Mouse (Mus musculus) neural tube, embryonic 12.5 days (tissue): ENCODE measurements around the gene Mtmr12. TPM values are rescaled to one million over a fixed set of nuclear protein-coding genes. Genes with fewer than 3 reads are reported as not detected.

ENCODE experiments used
- ATAC-seq: fragments of 200-750 bp; cut with Nextera tagmentation; 2 replicates; pipeline ENCODE4 v1.8.0; 2017; ENCODE audit warnings: low read depth, mild to moderate bottlenecking, moderate TSS enrichment, moderate library complexity; ENCODE audit not compliant: low FRiP score
- H3K27ac ChIP-seq: fragments of 300-500 bp; sonication (generic); 2 replicates; pipeline ENCODE4 v1.5.1; 2016
- H3K27me3 ChIP-seq: fragments of 300-500 bp; sonication (generic); replicated peaks from 2 replicates; pipeline ENCODE4 v1.6.1; 2016; ENCODE audit warnings: mild to moderate bottlenecking
- H3K36me3 ChIP-seq: fragments of 300-500 bp; sonication (generic); 2 replicates; pipeline ENCODE4 v1.6.1; 2016; ENCODE audit warnings: mild to moderate bottlenecking
- H3K4me1 ChIP-seq: fragments of 300-500 bp; sonication (generic); 2 replicates; pipeline ENCODE4 v1.6.1; 2016
- H3K4me2 ChIP-seq: fragments of 300-500 bp; sonication (generic); replicated peaks from 2 replicates; pipeline ENCODE4 v1.6.1; 2016; ENCODE audit warnings: mild to moderate bottlenecking
- H3K4me3 ChIP-seq: fragments of 300-500 bp; sonication (generic); 2 replicates; pipeline ENCODE4 v1.5.1; 2016
- H3K9ac ChIP-seq: fragments of 300-500 bp; sonication (generic); 2 replicates; pipeline ENCODE4 v1.6.1; 2016; ENCODE audit warnings: mild to moderate bottlenecking
- H3K9me3 ChIP-seq: fragments of 300-500 bp; sonication (generic); 2 replicates; pipeline ENCODE4 v1.6.1; 2016; ENCODE audit warnings: mild to moderate bottlenecking
- WGBS: fragments of 180-500 bp; shearing (Covaris S2); methylation state at CpG from one replicate; pipeline ENCODE4 v1.1.7; 2016; 5-methylcytosine and 5-hydroxymethylcytosine counted together
- microRNA counts: library from miRNA; unstranded; fragments of <30 nt; microRNA quantifications from one replicate; lab custom pipeline; 2017
- microRNA-seq: library from miRNA; unstranded; fragments of <30 nt; microRNA quantifications from one replicate; pipeline ENCODE4, GENCODE M21; 2017
- polyA plus RNA-seq: library from polyadenylated mRNA; unstranded; fragments of >200 nt; fragmentation: Nextera tagmentation; extraction: Ambion mirVana; gene quantifications from 2 replicates; pipeline ENCODE4 v1.2.1, GENCODE M21; 2016

The Mtmr12 gene
- polyA plus RNA-seq, 1 experiment from 2014 or later = 14.0 TPM

GRCm38 (mm10) chr15:12321091-12321787 lies 116.4 kb downstream of the Mtmr12 start, which contains the start of gene Golph3:
Golph3 (plus strand) TSS chr15:12321450.
- Histone ChIP-seq H3K9ac (peak within 1 kb of the TSS; percentile 98), H3K4me3 (peak within 1 kb of the TSS; percentile 94), H3K27me3 (peaks cover 4% of the 10 kb centered on the region; the same call in 1 of the 2 replicates), H3K4me1 (peaks cover 15% of the 10 kb centered on the region), H3K4me2 (peak within 1 kb of the TSS; percentile 72), H3K27ac (peak within 1 kb of the TSS; percentile 90), H3K9me3 (no peaks in the 10 kb centered on the region), H3K36me3 (0 out of 2 replicates have a peak, but pooled peaks cover 3% of the 10 kb centered on the region)
- under 1% methylated on average over 74 of the region's 74 CpGs for WGBS
- ATAC-seq = peak; percentile 97

GRCm38 (mm10) chr15:12321788-12322621 lies 117.2 kb downstream of the Mtmr12 start, which contains the start of gene 1810049J17Rik:
1810049J17Rik (minus strand) TSS chr15:12321899.
- Histone ChIP-seq H3K4me3 (peak within 1 kb of the TSS; percentile 94), H3K27ac (peak within 1 kb of the TSS; percentile 90), H3K9me3 (no peaks in the 10 kb centered on the region), H3K4me2 (peak within 1 kb of the TSS; percentile 72), H3K27me3 (peaks cover 4% of the 10 kb centered on the region; the same call in 1 of the 2 replicates), H3K36me3 (0 out of 2 replicates have a peak, but pooled peaks cover 3% of the 10 kb centered on the region), H3K4me1 (peaks cover 15% of the 10 kb centered on the region), H3K9ac (peak within 1 kb of the TSS; percentile 98)
- peak; percentile 30 for ATAC-seq
- WGBS = under 1% methylated on average over 70 of the region's 70 CpGs

- ATAC-seq = no peak
- 14% methylated on average over 9 of the region's 9 CpGs for WGBS
- peak overlapping the region; percentile 98 for H3K9ac ChIP-seq
These were observed 118.0 kb downstream of the Mtmr12 start for GRCm38 (mm10) chr15:12322676-12323402.

More at GRCm38 (mm10) chr15:12322676-12323402, 118.0 kb downstream of the Mtmr12 start:
- Histone ChIP-seq H3K27me3 (peaks cover 4% of the 10 kb centered on the region; the same call in 1 of the 2 replicates), H3K27ac (no peak overlapping the region), H3K4me2 (peak overlapping the region; percentile 72), H3K4me3 (peak overlapping the region; percentile 94), H3K36me3 (0 out of 2 replicates have a peak, but pooled peaks cover 3% of the 10 kb centered on the region), H3K4me1 (peaks cover 15% of the 10 kb centered on the region), H3K9me3 (no peaks in the 10 kb centered on the region)

MicroRNAs encoded within 50 kb of the gene (microRNA counts, 519-probe panel; counts per million panel counts)
- 342 counts per million, percentile 67 among the panel's probes with 10 or more counts for microRNA mmu-miR-1898 (lab: Ali Mortazavi, UCI)

Small RNA genes lying within 50 kb of the gene (microRNA-seq; reads per million reads assigned to microRNA genes)
- gene Mir1898 = not detected

Other genes with a start within 250 kb of the Mtmr12 start
- gene Sub1, start 208.0 kb upstream of the Mtmr12 start, polyA plus RNA-seq = 680 and 689 TPM in 2 replicates
- 118 and 137 TPM in 2 replicates for gene Zfr, start 87.2 kb upstream of the Mtmr12 start, polyA plus RNA-seq
- gene Golph3, start 116.4 kb downstream of the Mtmr12 start, polyA plus RNA-seq = 96.7 and 98.4 TPM in 2 replicates
- 1.5 and 1.6 TPM in 2 replicates for gene 1810049J17Rik, start 116.9 kb downstream of the Mtmr12 start, polyA plus RNA-seq